ENCODE assay signal across 16 mouse cellular contexts in genomic region chr5:137386712-137387111, GRCm38 (mm10).
"Had no signal": no experiment of that assay in that cellular context is flagged by ENCODE, and none has a peak within 500 bp of the region (broad histone marks: within the 10 kb centered on the region; RNA-seq: fewer than 3 reads in every experiment).

No protein-coding gene starts in this region.

- DNase-seq: retina, postnatal 1 day; right cerebral cortex, adult 18-20 months; right cerebral cortex, postnatal 14 days; right cerebral cortex, postnatal 25 days; right cerebral cortex, postnatal 4 days; spleen, adult 18-20 months; thymus, adult 18-20 months; thymus, adult 2 months; thymus, postnatal 14 days; thymus, postnatal 25 days; thymus, postnatal 36 days; thymus, postnatal 4 days had no signal

- H3K27me3 ChIP-seq: neural tube, embryonic 12.5 days; neural tube, embryonic 13.5 days; neural tube, embryonic 15.5 days; stomach, embryonic 15.5 days had no signal
